Mouse (Mus musculus) forebrain, embryonic 11.5 days (tissue): ENCODE measurements around the gene Myh7b. TPM values are rescaled to one million over a fixed set of nuclear protein-coding genes. Genes with fewer than 3 reads are reported as not detected.
A peak's percentile ranks its signal among the peaks of the same experiment; 100 is the strongest.

Source experiments
- ATAC-seq: fragments of 200-750 bp; cut with Nextera tagmentation; replicated peaks from 2 replicates; pipeline ENCODE4 v1.8.0; 2017; ENCODE audit warnings: moderate TSS enrichment; ENCODE audit not compliant: low FRiP score
- DNase-seq: peaks from one replicate; pipeline ENCODE4 v3.0.0-alpha.2; 2017; ENCODE audit warnings: low spot score
- H3K27ac ChIP-seq: fragments of 300-500 bp; sonication (generic); 2 replicates; pipeline ENCODE4 v1.5.1; 2014; ENCODE audit warnings: low read depth, low read length
- H3K27me3 ChIP-seq: fragments of 300-500 bp; sonication (generic); 2 replicates; pipeline ENCODE4 v1.6.1; 2014; ENCODE audit warnings: mild to moderate bottlenecking, low read length, mixed read lengths; ENCODE audit not compliant: control insufficient read depth, insufficient read depth
- H3K36me3 ChIP-seq: fragments of 300-500 bp; sonication (generic); 2 replicates; pipeline ENCODE4 v1.6.1; 2014; ENCODE audit warnings: mild to moderate bottlenecking, low read length, moderate library complexity, mixed read lengths; ENCODE audit not compliant: control insufficient read depth, insufficient read depth
- H3K4me1 ChIP-seq: fragments of 300-500 bp; sonication (generic); replicated peaks from 2 replicates; pipeline ENCODE4 v1.6.1; 2014; ENCODE audit warnings: low read length, mixed read lengths; ENCODE audit not compliant: control insufficient read depth, insufficient read depth
- H3K4me2 ChIP-seq: fragments of 300-500 bp; sonication (generic); 2 replicates; pipeline ENCODE4 v1.6.1; 2014; ENCODE audit warnings: low read depth, mild to moderate bottlenecking, low read length, moderate library complexity, mixed read lengths; ENCODE audit not compliant: severe bottlenecking
- H3K4me3 ChIP-seq: fragments of 300-500 bp; sonication (generic); 2 replicates; pipeline ENCODE4 v1.5.1; 2014; ENCODE audit warnings: low read depth, low read length
- H3K9ac ChIP-seq: fragments of 300-500 bp; sonication (generic); 2 replicates; pipeline ENCODE4 v1.6.1; 2014; ENCODE audit warnings: low read length
- H3K9me3 ChIP-seq: fragments of 300-500 bp; sonication (generic); 2 replicates; pipeline ENCODE4 v1.6.1; 2016; ENCODE audit warnings: low read length, mixed read lengths; ENCODE audit not compliant: control insufficient read depth
- WGBS: fragments of 180-500 bp; shearing (Covaris S2); extraction: QIAGEN DNeasy Blood & Tissue Kit; methylation state at CpG from one replicate; pipeline ENCODE4 v1.1.7; 2014; 5-methylcytosine and 5-hydroxymethylcytosine counted together
- microRNA counts: library from miRNA; unstranded; fragments of <30 nt; microRNA quantifications from one replicate; lab custom pipeline; 2015
- microRNA-seq: library from miRNA; unstranded; fragments of <30 nt; microRNA quantifications from one replicate; pipeline ENCODE4, GENCODE M21; 2016; ENCODE audit not compliant: insufficient number of aligned reads
- polyA plus RNA-seq: library from polyadenylated mRNA; unstranded; fragments of >200 nt; fragmentation: Nextera tagmentation; extraction: Ambion mirVana; gene quantifications from 2 replicates; pipeline ENCODE4 v1.2.1, GENCODE M21; 2014

The Myh7b gene
- polyA plus RNA-seq, 1 experiment from 2014 or later: 0.31 TPM

DNA sequence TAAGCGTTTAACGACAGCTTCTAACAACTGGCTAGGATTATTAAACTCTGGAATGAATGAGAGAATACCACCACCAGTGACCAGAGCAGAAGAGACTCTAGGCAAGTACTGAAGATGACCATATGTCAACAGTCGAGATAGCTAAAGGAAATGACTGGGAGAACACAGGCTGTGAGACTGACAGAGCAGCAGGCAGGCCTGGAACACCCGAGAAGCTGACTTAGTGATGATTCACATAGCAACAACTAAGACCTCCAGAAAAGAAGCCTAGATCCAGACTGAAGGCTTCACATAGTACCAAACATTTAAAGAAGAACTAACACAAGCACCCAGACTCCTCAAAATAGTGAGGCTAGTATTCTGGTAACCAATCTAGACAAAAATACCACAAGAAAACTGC is 64.1 kb downstream of the Myh7b start:
- Histone ChIP-seq H3K4me1 (no peaks in the 10 kb centered on the region), H3K9ac (no peak overlapping the region), H3K27me3 (no peaks in the 10 kb centered on the region), H3K9me3 (no peaks in the 10 kb centered on the region), H3K4me2 (no peak overlapping the region), H3K4me3 (no peak overlapping the region), H3K27ac (no peak overlapping the region), H3K36me3 (peaks cover 7% of the 10 kb centered on the region; the same call in 1 of the 2 replicates)
- DNase-seq (no peak), ATAC-seq (no peak)
- WGBS: 84% methylated on average over 4 of the region's 4 CpGs

DNA sequence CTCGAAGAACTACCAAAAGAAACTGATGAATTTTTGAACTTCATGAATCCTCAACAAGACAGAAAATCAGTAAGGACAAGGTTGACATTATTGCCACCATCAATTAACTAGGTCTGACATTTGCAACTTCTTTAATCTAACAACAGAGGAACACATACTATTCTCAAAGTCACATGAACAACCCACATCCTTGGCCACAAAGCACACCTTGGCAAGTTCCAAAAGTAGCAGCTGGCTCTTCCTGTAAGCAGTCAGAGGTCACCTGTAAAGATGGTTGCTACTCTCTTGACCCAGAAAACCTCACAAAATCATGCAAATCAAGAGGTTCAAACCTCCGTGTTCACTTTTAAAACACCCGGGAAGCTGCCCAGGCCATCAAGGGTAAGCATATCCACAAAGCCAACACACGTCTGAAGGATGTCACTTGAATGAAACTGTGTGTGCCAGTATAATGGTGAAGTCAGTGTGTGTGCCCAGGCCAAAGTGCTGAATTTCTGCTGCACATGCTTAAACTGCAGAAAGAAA is 68.6 kb downstream of the Myh7b start:
- Histone ChIP-seq H3K27me3 (no peaks in the 10 kb centered on the region), H3K27ac (no peak overlapping the region), H3K4me3 (no peak overlapping the region), H3K9ac (no peak overlapping the region), H3K36me3 (no peaks in the 10 kb centered on the region), H3K4me1 (no peaks in the 10 kb centered on the region), H3K4me2 (no peak overlapping the region), H3K9me3 (no peaks in the 10 kb centered on the region)
- ATAC-seq: no peak
- 90% methylated on average over 4 of the region's 4 CpGs for WGBS
- DNase-seq: no peak

DNA sequence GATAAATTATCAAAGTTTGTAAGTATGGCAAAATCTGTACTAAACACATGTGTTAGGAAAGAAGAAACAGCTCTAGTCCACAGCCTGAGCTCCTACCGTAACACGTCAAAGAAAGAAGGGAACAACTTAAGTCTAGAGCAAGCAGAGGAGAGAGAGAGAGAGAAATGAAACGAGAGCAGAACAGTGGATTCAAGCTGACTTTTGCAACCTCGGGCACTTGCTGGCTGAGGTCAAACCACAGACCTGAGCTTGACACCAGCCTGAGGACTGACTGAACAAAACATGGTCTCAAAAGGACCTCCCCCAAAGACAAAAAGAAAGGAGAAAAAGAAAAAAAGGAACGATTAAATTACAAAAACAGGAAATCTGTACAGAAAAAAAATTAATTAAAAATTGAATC is 69.6 kb downstream of the Myh7b start:
- Histone ChIP-seq H3K36me3 (no peaks in the 10 kb centered on the region), H3K27me3 (no peaks in the 10 kb centered on the region), H3K4me2 (no peak overlapping the region), H3K9me3 (no peaks in the 10 kb centered on the region), H3K4me1 (no peaks in the 10 kb centered on the region), H3K9ac (no peak overlapping the region), H3K4me3 (no peak overlapping the region), H3K27ac (no peak overlapping the region)
- WGBS: 82% methylated on average over 5 of the region's 5 CpGs
- DNase-seq: no peak
- no peak for ATAC-seq

DNA sequence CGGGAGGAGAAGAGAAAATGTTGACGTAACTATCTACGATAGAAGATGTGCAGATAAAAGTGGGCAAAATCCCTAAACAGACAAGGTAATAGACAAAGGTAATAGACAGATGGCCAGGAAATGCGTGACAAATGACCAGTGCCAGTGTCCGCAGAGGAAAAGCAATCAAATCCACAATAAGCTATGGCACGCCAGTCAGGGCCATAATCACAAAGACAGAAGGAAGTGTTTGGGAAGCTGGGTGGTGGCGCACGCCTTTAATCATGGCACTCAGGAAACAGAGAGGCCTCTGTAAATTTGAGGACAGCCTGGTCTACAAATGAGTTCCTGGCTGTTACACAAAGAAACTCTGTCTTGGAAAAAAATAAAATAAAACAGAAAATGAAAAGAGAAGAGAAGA is 70.2 kb downstream of the Myh7b start:
- Histone ChIP-seq H3K9ac (no peak overlapping the region), H3K27ac (no peak overlapping the region), H3K9me3 (no peaks in the 10 kb centered on the region), H3K4me2 (no peak overlapping the region), H3K27me3 (no peaks in the 10 kb centered on the region), H3K4me3 (no peak overlapping the region), H3K36me3 (no peaks in the 10 kb centered on the region), H3K4me1 (no peaks in the 10 kb centered on the region)
- DNase-seq (no peak), ATAC-seq (no peak)
- WGBS: 90% methylated on average over 8 of the region's 8 CpGs

DNA sequence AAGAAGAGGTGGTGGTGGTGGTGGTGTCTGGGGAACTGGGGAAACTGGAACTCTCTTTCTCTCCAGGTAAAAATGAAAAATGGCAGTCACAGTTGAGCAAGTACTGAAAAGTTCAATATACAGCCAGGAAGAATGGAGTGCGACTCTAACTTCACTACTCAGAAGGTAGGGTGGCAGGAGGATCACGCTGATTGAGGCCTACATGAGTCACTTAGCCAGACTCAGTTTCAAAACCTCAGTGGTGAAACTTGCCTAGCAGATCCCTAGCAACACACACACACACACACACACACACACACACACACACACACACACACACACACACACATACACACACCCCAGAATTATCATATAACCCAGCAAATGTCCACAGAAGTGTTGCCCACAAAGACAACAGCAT is 70.9 kb downstream of the Myh7b start:
- H3K27ac ChIP-seq: no peak overlapping the region
- no peaks in the 10 kb centered on the region for H3K4me1 ChIP-seq
- ATAC-seq: no peak
- no peaks in the 10 kb centered on the region for H3K36me3 ChIP-seq
- WGBS: 87% methylated on average over 2 of the region's 2 CpGs
- no peak overlapping the region for H3K4me2 ChIP-seq
- H3K27me3 ChIP-seq: no peaks in the 10 kb centered on the region
- no peak overlapping the region for H3K4me3 ChIP-seq
- no peak overlapping the region for H3K9ac ChIP-seq
- no peak for DNase-seq
- no peaks in the 10 kb centered on the region for H3K9me3 ChIP-seq

DNA sequence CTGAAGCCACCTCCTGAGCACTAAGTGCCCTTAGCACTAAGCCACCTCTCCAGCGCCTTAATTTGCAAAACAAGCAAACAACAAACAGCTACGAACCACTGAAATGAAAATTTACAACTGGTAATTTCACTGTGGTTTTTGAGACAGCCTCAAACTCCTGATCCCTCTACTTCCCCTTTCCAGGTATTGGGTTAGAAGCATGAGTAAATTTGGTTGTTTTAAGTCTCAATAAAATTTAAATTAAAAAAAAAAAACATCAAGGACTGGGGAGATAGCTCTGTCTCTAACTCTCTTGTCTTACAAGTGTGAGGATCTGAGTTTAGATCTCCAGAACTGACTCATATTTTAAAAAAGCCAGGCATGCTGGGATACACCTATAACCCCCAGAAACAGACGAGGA is 72.1 kb downstream of the Myh7b start:
- H3K4me1 ChIP-seq: no peaks in the 10 kb centered on the region
- no peak overlapping the region for H3K4me2 ChIP-seq
- DNase-seq (no peak), ATAC-seq (no peak)
- H3K4me3 ChIP-seq: no peak overlapping the region
- H3K27ac ChIP-seq: no peak overlapping the region
- H3K36me3 ChIP-seq: no peaks in the 10 kb centered on the region
- WGBS: 79% methylated on average over 3 of the region's 3 CpGs
- no peaks in the 10 kb centered on the region for H3K9me3 ChIP-seq
- H3K27me3 ChIP-seq: no peaks in the 10 kb centered on the region
- H3K9ac ChIP-seq: no peak overlapping the region

DNA sequence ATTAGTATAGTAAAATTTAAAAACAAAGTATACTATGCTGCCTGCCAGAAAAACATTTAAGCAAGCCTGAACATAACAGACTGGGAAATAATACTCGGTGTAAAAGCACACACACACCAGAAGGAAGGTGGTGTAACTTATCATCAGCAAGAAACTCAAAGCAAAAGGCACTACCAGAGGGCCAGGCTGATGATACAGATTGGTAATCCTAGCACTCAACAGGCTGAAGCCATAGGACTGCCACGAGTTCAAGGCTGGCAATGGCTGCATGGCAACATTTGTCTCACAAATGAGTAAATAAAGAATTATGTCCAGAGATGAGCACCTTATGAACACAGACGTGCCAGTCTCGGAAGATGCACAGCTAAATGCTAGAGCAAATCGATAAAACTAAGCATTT is 72.8 kb downstream of the Myh7b start:
- no peak for ATAC-seq
- DNase-seq: no peak
- Histone ChIP-seq H3K4me2 (no peak overlapping the region), H3K36me3 (no peaks in the 10 kb centered on the region), H3K9ac (no peak overlapping the region), H3K27ac (no peak overlapping the region), H3K9me3 (no peaks in the 10 kb centered on the region), H3K4me1 (no peaks in the 10 kb centered on the region), H3K4me3 (no peak overlapping the region), H3K27me3 (no peaks in the 10 kb centered on the region)
- WGBS: 95% methylated on average over 5 of the region's 5 CpGs

MicroRNA genes within 50 kb of the gene (microRNA counts, 519-probe panel; counts per million panel counts)
- microRNA mmu-miR-499 (lab: Ali Mortazavi, UCI): 31.2 counts per million

Small RNA genes lying within 50 kb of the gene (microRNA-seq; reads per million reads assigned to microRNA genes)
- 16.0 reads per million, percentile 10 among the genes with 10 or more reads in this experiment for gene Mir499

Other genes starting within 250 kb of the Myh7b start
- 60.3 and 63.0 TPM in 2 replicates for gene Trp53inp2, start 230.2 kb upstream of the Myh7b start, polyA plus RNA-seq
- 34.3 and 35.6 TPM in 2 replicates for gene Ncoa6, start 137.3 kb upstream of the Myh7b start, polyA plus RNA-seq
- 20.6 and 22.9 TPM in 2 replicates for gene Acss2, start 93.3 kb upstream of the Myh7b start, polyA plus RNA-seq
- gene Ggt7, start 93.0 kb upstream of the Myh7b start, polyA plus RNA-seq: 10.6 and 11.3 TPM in 2 replicates
- 18.1 and 22.3 TPM in 2 replicates for gene Gss, start 18.4 kb upstream of the Myh7b start, polyA plus RNA-seq
- gene Trpc4ap, start 81.2 kb downstream of the Myh7b start, polyA plus RNA-seq: 141 and 154 TPM in 2 replicates
- gene Edem2, start 118.3 kb downstream of the Myh7b start, polyA plus RNA-seq: 31.8 and 33.2 TPM in 2 replicates
- gene Gm17581, start 124.7 kb downstream of the Myh7b start, polyA plus RNA-seq: not detected in 2 replicates
- gene Procr, start 139.9 kb downstream of the Myh7b start, polyA plus RNA-seq: 0.96 and 1.1 TPM in 2 replicates
- gene Mmp24, start 164.1 kb downstream of the Myh7b start, polyA plus RNA-seq: 1.0 and 2.0 TPM in 2 replicates
- 6.9 and 8.0 TPM in 2 replicates for gene BC029722, start 208.2 kb downstream of the Myh7b start, polyA plus RNA-seq
- 164 and 198 TPM in 2 replicates for gene Eif6, start 215.7 kb downstream of the Myh7b start, polyA plus RNA-seq
- 0.23 and 0.39 TPM in 2 replicates for gene Fam83c, start 223.6 kb downstream of the Myh7b start, polyA plus RNA-seq